Mouse (Mus musculus): ENCODE measurements at regions not wholly inside any gene's neighbourhood (a gene's known extent, or its start where the extent isn't known, plus 50 kb on each side); places are given as distances from the start of the nearest gene placed in this dataset.

DNA sequence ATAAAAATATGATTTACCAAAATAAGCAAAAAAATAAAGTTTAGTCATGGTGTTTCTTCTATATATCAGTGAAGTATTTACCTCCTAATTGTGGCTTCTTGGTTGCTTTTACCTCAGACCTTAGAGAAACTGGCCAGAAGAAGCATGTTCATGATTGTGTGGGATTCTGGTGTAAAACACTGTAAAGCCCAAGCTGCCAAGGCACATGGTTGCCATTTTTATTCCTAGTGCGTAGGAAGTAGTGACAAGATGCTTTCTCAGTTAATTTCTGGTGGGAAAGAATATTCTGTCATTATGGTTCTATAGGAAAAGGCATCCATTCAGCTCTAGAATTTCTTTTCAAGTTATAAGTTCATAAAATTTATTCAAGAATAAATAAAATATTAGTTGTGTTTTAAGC lies 805.2 kb downstream of the Olfm4 start:
- Histone ChIP-seq H3K4me2 (no peak overlapping the region), H3K36me3 (ENCODE audit: poor library complexity, severe bottlenecking) (no peaks in the 10 kb centered on the region), H3K27me3 (no peaks in the 10 kb centered on the region), H3K4me3 (no peak overlapping the region), H3K27ac (no peak overlapping the region), H3K9me3 (replicated peaks) (no peaks in the 10 kb centered on the region), H3K4me1 (no peaks in the 10 kb centered on the region), H3K9ac (no peak overlapping the region)
- 86% methylated on average over 1 of the region's 1 CpGs for WGBS
- ATAC-seq: no peak

DNA sequence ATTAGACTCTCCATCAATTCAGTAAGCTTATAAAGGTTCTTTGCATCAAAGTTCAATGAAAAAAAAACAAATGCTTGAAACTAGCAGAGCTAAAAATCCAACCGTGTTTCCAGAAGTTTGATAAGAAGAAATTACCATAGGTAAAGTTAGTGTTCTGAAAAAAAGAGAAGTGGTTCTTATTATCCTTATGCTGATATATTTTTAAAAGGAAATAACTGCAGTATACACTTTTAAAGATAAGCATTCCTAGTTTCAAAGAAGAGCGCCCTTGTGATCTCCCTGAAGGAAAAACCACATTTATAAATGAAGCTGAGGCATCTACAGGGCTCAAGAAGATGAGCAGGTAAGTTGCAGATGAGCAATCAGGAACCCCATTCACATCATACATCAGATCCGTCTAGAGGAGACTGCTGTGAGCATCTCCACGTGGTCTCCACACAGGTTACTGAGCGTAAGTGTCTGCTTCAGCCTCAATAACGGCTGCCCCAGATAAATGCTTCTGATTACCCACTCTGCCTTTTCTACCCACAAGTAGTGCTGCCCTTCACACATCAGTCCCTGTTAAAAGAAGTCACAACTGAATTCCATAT lies 815.6 kb downstream of the Olfm4 start:
- no peak for ATAC-seq
- WGBS: 87% methylated on average over 6 of the region's 6 CpGs
- H3K4me1 ChIP-seq: no peaks in the 10 kb centered on the region
- H3K4me3 ChIP-seq: no peak overlapping the region
- H3K36me3 ChIP-seq (ENCODE audit: poor library complexity, severe bottlenecking): no peaks in the 10 kb centered on the region
- no peak overlapping the region for H3K27ac ChIP-seq
- no peaks in the 10 kb centered on the region for H3K27me3 ChIP-seq
- H3K9me3 ChIP-seq (replicated peaks): no peaks in the 10 kb centered on the region
- H3K4me2 ChIP-seq: no peak overlapping the region
- H3K9ac ChIP-seq: no peak overlapping the region

DNA sequence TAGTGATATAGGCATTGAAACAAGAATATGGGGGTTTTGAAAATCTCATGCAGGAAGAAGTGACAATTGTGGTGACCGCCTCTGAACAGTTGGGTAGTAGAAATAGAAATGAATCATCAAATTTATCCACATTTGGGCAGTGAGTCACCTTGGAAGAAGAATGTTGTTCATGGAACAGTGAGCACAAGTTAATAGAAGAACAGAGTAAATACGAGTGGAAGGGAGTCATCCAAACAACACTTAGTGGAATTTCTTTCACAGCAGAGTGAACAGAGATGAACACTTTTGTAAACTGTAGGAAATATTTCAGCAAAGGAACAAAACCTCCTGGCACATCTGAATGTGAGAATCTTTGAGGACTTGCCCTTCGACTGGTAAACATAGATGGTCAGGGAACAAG lies 846.6 kb downstream of the Olfm4 start:
- no peak for ATAC-seq
- Histone ChIP-seq H3K4me1 (no peaks in the 10 kb centered on the region), H3K4me2 (no peak overlapping the region), H3K9me3 (replicated peaks) (no peaks in the 10 kb centered on the region), H3K36me3 (ENCODE audit: poor library complexity, severe bottlenecking) (no peaks in the 10 kb centered on the region), H3K27ac (no peak overlapping the region), H3K4me3 (no peak overlapping the region), H3K9ac (no peak overlapping the region), H3K27me3 (no peaks in the 10 kb centered on the region)
- WGBS: 88% methylated on average over 3 of the region's 3 CpGs

DNA sequence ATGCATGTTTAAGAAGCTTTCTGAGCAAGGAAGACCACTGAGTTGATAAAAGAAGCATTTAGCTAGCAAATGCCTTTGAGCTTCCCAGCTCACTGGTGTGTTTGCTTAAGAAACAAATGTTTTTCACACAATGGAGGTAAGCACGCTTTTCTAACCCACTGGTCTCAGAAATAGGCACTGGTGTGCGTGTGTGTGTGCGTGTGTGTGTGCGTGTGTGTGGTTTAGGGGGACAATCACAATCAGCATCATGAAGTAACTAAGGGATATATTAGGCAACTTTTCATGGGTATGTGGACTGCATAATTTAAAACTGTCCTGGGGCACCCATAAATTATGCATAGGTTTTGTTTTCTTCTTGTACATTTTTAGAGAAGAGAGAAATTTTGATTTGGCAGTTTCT lies 860.7 kb downstream of the Olfm4 start:
- WGBS: 58% methylated on average over 4 of the region's 4 CpGs
- no peak overlapping the region for H3K27ac ChIP-seq

DNA sequence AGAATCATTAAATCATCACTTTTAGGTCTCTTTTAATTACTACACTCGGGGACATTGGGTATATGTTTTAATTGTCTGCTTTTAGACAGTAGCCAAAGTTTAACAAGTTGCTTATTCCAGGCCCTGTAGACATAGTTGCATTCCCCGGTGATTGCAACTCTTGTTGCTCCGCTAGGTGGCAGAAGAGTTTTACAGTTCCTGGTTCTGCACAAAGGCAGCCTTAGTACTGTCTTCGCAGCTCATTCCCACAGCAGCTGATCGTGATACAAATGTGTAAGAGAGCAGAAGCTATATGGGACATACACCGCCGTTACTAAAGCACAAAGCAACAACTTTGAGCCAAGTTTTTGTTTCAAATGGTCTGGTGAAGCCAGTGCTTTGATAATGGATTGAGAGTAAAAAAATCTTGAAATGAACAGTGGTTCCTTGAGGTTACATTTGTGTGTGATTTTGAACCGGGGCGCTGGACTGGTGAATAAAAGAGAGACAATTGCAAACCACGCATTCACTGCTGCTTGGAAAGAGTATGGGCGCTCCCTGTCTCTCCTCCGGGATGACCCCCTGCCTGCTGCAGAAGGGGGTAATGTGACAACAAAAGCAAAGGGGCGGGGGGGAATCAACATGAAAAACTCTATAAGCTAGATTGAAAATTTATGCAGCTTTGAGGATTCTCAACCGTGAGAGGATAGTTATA lies 861.8 kb downstream of the Olfm4 start:
- peak overlapping the region; percentile 50 for H3K9ac ChIP-seq
- H3K36me3 ChIP-seq (ENCODE audit: poor library complexity, severe bottlenecking): no peaks in the 10 kb centered on the region
- peak overlapping the region; percentile 26 for H3K4me3 ChIP-seq
- H3K9me3 ChIP-seq (replicated peaks): no peaks in the 10 kb centered on the region
- ATAC-seq: peak; percentile 95
- peak overlapping the region; percentile 56 for H3K4me2 ChIP-seq
- 7% methylated on average over 14 of the region's 14 CpGs for WGBS
- H3K27ac ChIP-seq: peak overlapping the region; percentile 51; the same call in 1 of the 2 replicates
- H3K27me3 ChIP-seq: no peaks in the 10 kb centered on the region
- peaks cover 11% of the 10 kb centered on the region; the same call in 1 of the 2 replicates for H3K4me1 ChIP-seq

More for the DNA sequence above, 860.7 kb downstream of the Olfm4 start:
- H3K9ac ChIP-seq: no peak overlapping the region
- no peak overlapping the region for H3K4me2 ChIP-seq
- no peak overlapping the region for H3K4me3 ChIP-seq
- H3K9me3 ChIP-seq (replicated peaks): no peaks in the 10 kb centered on the region
- H3K27me3 ChIP-seq: no peaks in the 10 kb centered on the region
- no peaks in the 10 kb centered on the region for H3K36me3 ChIP-seq (ENCODE audit: poor library complexity, severe bottlenecking)
- no peak for ATAC-seq
- peaks cover 11% of the 10 kb centered on the region; the same call in 1 of the 2 replicates for H3K4me1 ChIP-seq

DNA sequence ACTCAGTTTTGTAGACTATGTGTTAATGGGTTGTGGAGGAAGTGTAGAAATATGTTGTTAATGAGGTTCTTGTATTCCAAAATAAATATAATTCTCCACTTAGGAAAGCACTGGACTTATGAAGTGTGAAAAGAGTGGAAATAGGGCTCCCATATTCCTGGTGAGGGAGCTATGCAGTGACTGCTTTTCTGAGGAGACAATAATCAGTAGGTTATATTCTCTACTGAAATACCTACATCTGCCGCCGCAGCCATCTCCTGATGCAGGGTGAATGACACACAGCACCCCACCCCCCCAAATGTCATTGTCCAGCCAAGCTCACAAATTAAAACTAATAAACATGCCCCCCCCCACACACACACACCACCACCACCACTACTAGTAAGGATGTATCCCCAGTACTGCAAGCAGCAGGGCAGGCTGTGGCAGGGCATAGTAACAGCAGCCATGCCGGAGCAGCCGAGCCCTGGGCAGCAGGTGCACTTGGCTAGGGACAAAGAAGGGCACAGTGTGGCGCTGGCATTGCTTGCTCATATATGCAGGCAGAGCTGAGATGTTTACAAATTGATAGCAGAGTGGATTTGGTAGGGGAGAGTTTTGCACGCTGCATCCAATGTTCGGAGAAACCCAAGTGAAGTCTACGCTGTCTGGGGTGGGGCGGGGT lies 862.7 kb downstream of the Olfm4 start:
- H3K4me2 ChIP-seq: peak overlapping the region; percentile 56

More for the DNA sequence above, 862.7 kb downstream of the Olfm4 start:
- Histone ChIP-seq H3K36me3 (ENCODE audit: poor library complexity, severe bottlenecking) (no peaks in the 10 kb centered on the region), H3K27ac (no peak overlapping the region; the same call in 1 of the 2 replicates), H3K4me1 (peaks cover 11% of the 10 kb centered on the region; the same call in 1 of the 2 replicates), H3K9me3 (replicated peaks) (no peaks in the 10 kb centered on the region), H3K27me3 (no peaks in the 10 kb centered on the region), H3K9ac (peak overlapping the region; percentile 30; the same call in 1 of the 2 replicates), H3K4me3 (no peak overlapping the region)
- ATAC-seq: peak; percentile 75
- 68% methylated on average over 9 of the region's 9 CpGs for WGBS

Measured in forebrain, embryonic 13.5 days (tissue).